Mouse (Mus musculus) T-helper 2 cell (primary cell): ENCODE measurements around the gene Tmem11.

Source experiments
- in situ Hi-C: fragments of 300-600 bp; cut with MboI, MseI; formaldehyde crosslinking; loops from one replicate; pipeline ENCODE4 v1.15.1; 2025; ENCODE audit warnings: high pct_unique_total_duplicates

The Tmem11 gene

GRCm38 (mm10) chr11:60828903-60829302 is 50.2 kb downstream of the Tmem11 start:
- in situ Hi-C loops = loop anchor here (5.0 kb wide), 1 partner anchor 43 kb away; no protein-coding TSS in a partner anchor

GRCm38 (mm10) chr11:60827241-60827945 is 51.7 kb downstream of the Tmem11 start:
- in situ Hi-C loops = loop anchor here (5.0 kb wide), 1 partner anchor 45 kb away; no protein-coding TSS in a partner anchor

GRCm38 (mm10) chr11:60826700-60827099 is 52.4 kb downstream of the Tmem11 start:
- in situ Hi-C loops = loop anchor here (5.0 kb wide), 1 partner anchor 46 kb away; no protein-coding TSS in a partner anchor

GRCm38 (mm10) chr11:60825191-60825590 is 53.9 kb downstream of the Tmem11 start:
- in situ Hi-C loops = loop anchor here (5.0 kb wide), 1 partner anchor 47 kb away; no protein-coding TSS in a partner anchor

GRCm38 (mm10) chr11:60823771-60824170 is 55.3 kb downstream of the Tmem11 start:
- in situ Hi-C loops = no loop called here

GRCm38 (mm10) chr11:60816398-60816797 is 62.7 kb downstream of the Tmem11 start:
- in situ Hi-C loops = no loop called here
